Mouse (Mus musculus) embryonic fibroblast, embryonic 13.5 days (primary cell): ENCODE data around the gene Gm48551.

Experiments
- CTCF ChIP-seq: IDR thresholded peaks from 2 replicates; pipeline ENCODE4 v1.5.1; 2011; ENCODE audit warnings: mild to moderate bottlenecking, control low read depth, low read length, moderate library complexity, borderline replicate concordance; ENCODE audit not compliant: insufficient read depth
- POLR2A ChIP-seq: IDR thresholded peaks from 2 replicates; pipeline ENCODE4 v1.6.1; 2011; ENCODE audit warnings: low read depth, mild to moderate bottlenecking, control low read depth, low read length, moderate library complexity

- TF ChIP-seq CTCF: no peak
- no peak for TF ChIP-seq POLR2A
These were observed 43.1 kb downstream of the Gm48551 start for GRCm38 (mm10) chr10:81427327-81427726.
